Mouse (Mus musculus) liver, embryonic 12.5 days (tissue): ENCODE data around the gene Kcnh4. TPM values are rescaled to one million over a fixed set of nuclear protein-coding genes. Genes with fewer than 3 reads are reported as not detected.
A peak's percentile ranks its signal among the peaks of the same experiment; 100 is the strongest.

Source experiments
- ATAC-seq: fragments of 200-750 bp; cut with Nextera tagmentation; 2 replicates; pipeline ENCODE4 v1.8.0; 2017; ENCODE audit warnings: moderate number of reproducible peaks, mild to moderate bottlenecking, moderate library complexity
- H3K27ac ChIP-seq: fragments of 300-500 bp; sonication (generic); 2 replicates; pipeline ENCODE4 v1.5.1; 2016; ENCODE audit warnings: mild to moderate bottlenecking
- H3K27me3 ChIP-seq: fragments of 300-500 bp; sonication (generic); replicated peaks from 2 replicates; pipeline ENCODE4 v1.6.1; 2016; ENCODE audit warnings: mild to moderate bottlenecking, moderate library complexity
- H3K36me3 ChIP-seq: fragments of 300-500 bp; sonication (generic); 2 replicates; pipeline ENCODE4 v1.6.1; 2016; ENCODE audit warnings: mild to moderate bottlenecking, moderate library complexity
- H3K4me1 ChIP-seq: fragments of 300-500 bp; sonication (generic); 2 replicates; pipeline ENCODE4 v1.6.1; 2016
- H3K4me2 ChIP-seq: fragments of 300-500 bp; sonication (generic); 2 replicates; pipeline ENCODE4 v1.6.1; 2016; ENCODE audit warnings: mild to moderate bottlenecking, moderate library complexity
- H3K4me3 ChIP-seq: fragments of 300-500 bp; sonication (generic); 2 replicates; pipeline ENCODE4 v1.5.1; 2016; ENCODE audit warnings: mild to moderate bottlenecking, moderate library complexity
- H3K9ac ChIP-seq: fragments of 300-500 bp; sonication (generic); 2 replicates; pipeline ENCODE4 v1.6.1; 2016; ENCODE audit warnings: mild to moderate bottlenecking, moderate library complexity
- H3K9me3 ChIP-seq: fragments of 300-500 bp; sonication (generic); replicated peaks from 2 replicates; pipeline ENCODE4 v1.6.1; 2016; ENCODE audit warnings: mild to moderate bottlenecking, moderate library complexity
- WGBS: fragments of 180-500 bp; shearing (Covaris S2); methylation state at CpG from one replicate; pipeline ENCODE4 v1.1.7; 2016; ENCODE audit not compliant: insufficient replicate concordance; 5-methylcytosine and 5-hydroxymethylcytosine counted together
- polyA plus RNA-seq: library from polyadenylated mRNA; unstranded; fragments of >200 nt; fragmentation: Nextera tagmentation; extraction: Ambion mirVana; gene quantifications from 2 replicates; pipeline ENCODE4 v1.2.1, GENCODE M21; 2016

The Kcnh4 gene
- polyA plus RNA-seq, 1 experiment from 2014 or later, result not detected

GRCm38 (mm10) chr11:100758707-100759610 is 783 bp downstream of the Kcnh4 start:
- H3K27me3 ChIP-seq, result peaks cover 91% of the 10 kb centered on the region
- no peaks in the 10 kb centered on the region for H3K9me3 ChIP-seq
- ATAC-seq, result no peak
- H3K27ac ChIP-seq, result no peak overlapping the region
- 5% methylated on average over 35 of the region's 35 CpGs for WGBS
- H3K36me3 ChIP-seq, result no peaks in the 10 kb centered on the region
- H3K9ac ChIP-seq, result no peak overlapping the region
- H3K4me2 ChIP-seq, result peak overlapping the region; percentile 78
- peaks cover 29% of the 10 kb centered on the region for H3K4me1 ChIP-seq
- H3K4me3 ChIP-seq, result peak overlapping the region; percentile 47

- WGBS, result 59% methylated on average over 12 of the region's 12 CpGs
Measured at GRCm38 (mm10) chr11:100757566-100757965, 2.2 kb downstream of the Kcnh4 start.

GRCm38 (mm10) chr11:100756476-100756875 is 3.3 kb downstream of the Kcnh4 start:
- Histone ChIP-seq H3K4me1 (peaks cover 22% of the 10 kb centered on the region), H3K4me2 (no peak overlapping the region), H3K9ac (no peak overlapping the region), H3K27ac (no peak overlapping the region), H3K27me3 (peaks cover 97% of the 10 kb centered on the region), H3K4me3 (no peak overlapping the region), H3K36me3 (no peaks in the 10 kb centered on the region), H3K9me3 (no peaks in the 10 kb centered on the region)
- ATAC-seq, result no peak
- WGBS, result 46% methylated on average over 6 of the region's 6 CpGs

More at GRCm38 (mm10) chr11:100757566-100757965, 2.2 kb downstream of the Kcnh4 start:
- Histone ChIP-seq H3K9ac (no peak overlapping the region), H3K36me3 (no peaks in the 10 kb centered on the region), H3K4me2 (no peak overlapping the region), H3K27me3 (peaks cover 95% of the 10 kb centered on the region), H3K4me1 (peaks cover 29% of the 10 kb centered on the region), H3K9me3 (no peaks in the 10 kb centered on the region), H3K27ac (no peak overlapping the region), H3K4me3 (no peak overlapping the region)
- no peak for ATAC-seq

- ATAC-seq, result no peak
- H3K4me2 ChIP-seq, result no peak overlapping the region
- peaks cover 98% of the 10 kb centered on the region for H3K27me3 ChIP-seq
- peaks cover 13% of the 10 kb centered on the region for H3K4me1 ChIP-seq
- no peak overlapping the region for H3K4me3 ChIP-seq
- WGBS, result 64% methylated on average over 3 of the region's 3 CpGs
- H3K9me3 ChIP-seq, result no peaks in the 10 kb centered on the region
- no peak overlapping the region for H3K9ac ChIP-seq
- no peak overlapping the region for H3K27ac ChIP-seq
- H3K36me3 ChIP-seq, result no peaks in the 10 kb centered on the region
Measured at GRCm38 (mm10) chr11:100754693-100755057, 5.1 kb downstream of the Kcnh4 start.

GRCm38 (mm10) chr11:100754021-100754692 is 5.6 kb downstream of the Kcnh4 start:
- Histone ChIP-seq H3K4me2 (no peak overlapping the region), H3K4me3 (no peak overlapping the region), H3K9ac (no peak overlapping the region), H3K4me1 (peaks cover 11% of the 10 kb centered on the region), H3K27ac (no peak overlapping the region), H3K36me3 (no peaks in the 10 kb centered on the region), H3K9me3 (no peaks in the 10 kb centered on the region), H3K27me3 (peaks cover 98% of the 10 kb centered on the region)
- no peak for ATAC-seq
- 72% methylated on average over 12 of the region's 12 CpGs for WGBS

- no peaks in the 10 kb centered on the region for H3K36me3 ChIP-seq
- H3K4me1 ChIP-seq, result peaks cover 12% of the 10 kb centered on the region; the same call in 1 of the 2 replicates
- H3K27ac ChIP-seq, result no peak overlapping the region
- no peaks in the 10 kb centered on the region for H3K9me3 ChIP-seq
- H3K27me3 ChIP-seq, result peaks cover 98% of the 10 kb centered on the region
- no peak overlapping the region for H3K9ac ChIP-seq
- H3K4me3 ChIP-seq, result no peak overlapping the region
- 38% methylated on average over 10 of the region's 10 CpGs for WGBS
- ATAC-seq, result no peak
- H3K4me2 ChIP-seq, result no peak overlapping the region
Measured at GRCm38 (mm10) chr11:100752294-100752693, 7.4 kb downstream of the Kcnh4 start.

- peaks cover 20% of the 10 kb centered on the region; the same call in 1 of the 2 replicates for H3K4me1 ChIP-seq
- peaks cover 94% of the 10 kb centered on the region for H3K27me3 ChIP-seq
- no peak overlapping the region for H3K9ac ChIP-seq
- 68% methylated on average over 16 of the region's 16 CpGs for WGBS
- no peaks in the 10 kb centered on the region for H3K9me3 ChIP-seq
- no peak overlapping the region for H3K4me3 ChIP-seq
- no peaks in the 10 kb centered on the region for H3K36me3 ChIP-seq
- no peak overlapping the region for H3K4me2 ChIP-seq
- H3K27ac ChIP-seq, result no peak overlapping the region
- ATAC-seq, result no peak
Measured at GRCm38 (mm10) chr11:100750127-100750526, 9.6 kb downstream of the Kcnh4 start.

GRCm38 (mm10) chr11:100749469-100749868 is 10.3 kb downstream of the Kcnh4 start:
- Histone ChIP-seq H3K9me3 (no peaks in the 10 kb centered on the region), H3K4me3 (no peak overlapping the region), H3K4me2 (no peak overlapping the region), H3K27ac (no peak overlapping the region), H3K4me1 (peaks cover 20% of the 10 kb centered on the region; the same call in 1 of the 2 replicates), H3K36me3 (no peaks in the 10 kb centered on the region), H3K9ac (no peak overlapping the region), H3K27me3 (peaks cover 92% of the 10 kb centered on the region)
- 28% methylated on average over 25 of the region's 25 CpGs for WGBS
- no peak for ATAC-seq

GRCm38 (mm10) chr11:100748620-100749019 is 11.1 kb downstream of the Kcnh4 start:
- 38% methylated on average over 4 of the region's 4 CpGs for WGBS
- Histone ChIP-seq H3K4me2 (no peak overlapping the region), H3K4me3 (no peak overlapping the region), H3K27ac (no peak overlapping the region), H3K4me1 (peaks cover 20% of the 10 kb centered on the region; the same call in 1 of the 2 replicates), H3K9me3 (no peaks in the 10 kb centered on the region), H3K27me3 (peaks cover 88% of the 10 kb centered on the region), H3K36me3 (no peaks in the 10 kb centered on the region), H3K9ac (no peak overlapping the region)
- no peak for ATAC-seq

- H3K4me2 ChIP-seq, result no peak overlapping the region
- ATAC-seq, result peak; percentile 30; the same call in 1 of the 2 replicates
- no peaks in the 10 kb centered on the region for H3K36me3 ChIP-seq
- H3K4me1 ChIP-seq, result peaks cover 20% of the 10 kb centered on the region; the same call in 1 of the 2 replicates
- H3K27me3 ChIP-seq, result peaks cover 74% of the 10 kb centered on the region
- no peak overlapping the region for H3K27ac ChIP-seq
- H3K4me3 ChIP-seq, result no peak overlapping the region
- no peak overlapping the region for H3K9ac ChIP-seq
- WGBS, result 46% methylated on average over 5 of the region's 5 CpGs
- H3K9me3 ChIP-seq, result no peaks in the 10 kb centered on the region
Measured at GRCm38 (mm10) chr11:100747114-100747513, 12.6 kb downstream of the Kcnh4 start.

- Histone ChIP-seq H3K4me3 (no peak overlapping the region), H3K9me3 (no peaks in the 10 kb centered on the region), H3K9ac (no peak overlapping the region), H3K4me1 (peaks cover 20% of the 10 kb centered on the region; the same call in 1 of the 2 replicates), H3K4me2 (no peak overlapping the region), H3K27ac (no peak overlapping the region), H3K36me3 (no peaks in the 10 kb centered on the region), H3K27me3 (peaks cover 68% of the 10 kb centered on the region)
- ATAC-seq, result no peak
- WGBS, result 73% methylated on average over 10 of the region's 10 CpGs
Measured at GRCm38 (mm10) chr11:100746546-100746945, 13.2 kb downstream of the Kcnh4 start.

GRCm38 (mm10) chr11:100745085-100745484 is 14.7 kb downstream of the Kcnh4 start:
- Histone ChIP-seq H3K27me3 (peaks cover 55% of the 10 kb centered on the region), H3K9me3 (no peaks in the 10 kb centered on the region), H3K27ac (no peak overlapping the region), H3K9ac (no peak overlapping the region), H3K36me3 (no peaks in the 10 kb centered on the region), H3K4me3 (no peak overlapping the region), H3K4me1 (peaks cover 20% of the 10 kb centered on the region; the same call in 1 of the 2 replicates), H3K4me2 (no peak overlapping the region)
- WGBS, result 14% methylated on average over 6 of the region's 6 CpGs
- no peak for ATAC-seq
